Mouse (Mus musculus) liver, adult 2 months (tissue): ENCODE measurements around the gene Klra2.

Source experiments
- CTCF ChIP-seq: fragments of 200-500 bp; IDR thresholded peaks from 2 replicates; pipeline ENCODE4 v1.5.1; 2011; ENCODE audit warnings: low read depth, low read length, control low read depth
- POLR2A ChIP-seq: fragments of 200-500 bp; IDR thresholded peaks from 2 replicates; pipeline ENCODE4 v1.6.1; 2011; ENCODE audit warnings: low read length, control low read depth; ENCODE audit not compliant: insufficient read depth; ENCODE audit errors: extremely low read depth

DNA sequence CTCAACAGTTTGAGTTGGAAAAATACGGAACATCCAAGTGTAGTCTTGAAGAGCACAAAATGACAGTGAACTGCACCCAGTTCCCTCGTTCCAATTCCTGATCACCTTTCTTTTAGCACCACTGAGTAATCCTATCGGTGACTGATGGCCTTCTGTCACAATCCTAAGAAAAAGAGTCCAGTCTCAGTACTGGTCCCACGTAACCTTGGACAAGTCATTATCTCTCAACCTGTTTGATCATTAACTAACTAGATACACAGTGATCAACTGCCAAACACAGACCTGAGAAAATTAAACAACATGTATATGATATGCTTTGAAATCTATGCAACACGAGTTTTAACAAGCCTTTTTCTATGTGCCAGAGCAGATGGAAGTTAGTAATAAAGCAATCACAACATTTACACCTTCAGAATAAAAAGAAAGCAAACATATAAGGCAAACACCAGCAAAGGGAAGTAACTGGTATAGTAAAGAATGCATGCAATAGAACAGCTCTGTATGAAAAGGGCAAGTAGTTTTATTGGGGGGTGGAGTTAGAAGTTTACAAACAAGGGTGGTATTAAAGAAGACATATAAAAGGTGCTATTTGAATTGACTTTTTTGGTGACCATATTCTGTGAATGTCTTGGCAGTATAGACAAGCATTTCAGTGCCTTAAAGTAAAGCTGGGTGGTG lies 47.4 kb upstream of the Klra2 start:
- TF ChIP-seq CTCF (no peak), POLR2A (no peak)
